Mouse (Mus musculus) stomach, postnatal 0 days (tissue): ENCODE measurements around the gene Slc35c1. TPM values are rescaled to one million over a fixed set of nuclear protein-coding genes. Genes with fewer than 3 reads are reported as not detected.
A peak's percentile ranks its signal among the peaks of the same experiment; 100 is the strongest.

Experiments used
- ATAC-seq: fragments of 200-750 bp; cut with Nextera tagmentation; 2 replicates; pipeline ENCODE4 v1.8.0; 2017; ENCODE audit not compliant: low FRiP score, low TSS enrichment
- DNase-seq: peaks from one replicate; pipeline ENCODE4 v3.0.0-alpha.2; 2016; ENCODE audit warnings: low spot score
- H3K27ac ChIP-seq: fragments of 300-500 bp; sonication (generic); replicated peaks from 2 replicates; pipeline ENCODE4 v1.5.1; 2014; ENCODE audit warnings: mild to moderate bottlenecking, control low read depth
- H3K27me3 ChIP-seq: fragments of 300-500 bp; sonication (generic); 2 replicates; pipeline ENCODE4 v1.6.1; 2014; ENCODE audit warnings: low read length; ENCODE audit not compliant: control insufficient read depth, insufficient read depth
- H3K36me3 ChIP-seq: fragments of 300-500 bp; sonication (generic); 2 replicates; pipeline ENCODE4 v1.6.1; 2014; ENCODE audit warnings: low read length, mixed read lengths; ENCODE audit not compliant: control insufficient read depth, insufficient read depth
- H3K4me1 ChIP-seq: fragments of 300-500 bp; sonication (generic); replicated peaks from 2 replicates; pipeline ENCODE4 v1.6.1; 2014; ENCODE audit warnings: antibody characterized with exemption; ENCODE audit not compliant: control insufficient read depth, insufficient read depth
- H3K4me2 ChIP-seq: fragments of 300-500 bp; sonication (generic); replicated peaks from 2 replicates; pipeline ENCODE4 v1.6.1; 2014; ENCODE audit warnings: low read depth, mild to moderate bottlenecking, control low read depth, moderate library complexity
- H3K4me3 ChIP-seq: fragments of 300-500 bp; sonication (generic); 2 replicates; pipeline ENCODE4 v1.5.1; 2014; ENCODE audit warnings: low read depth, low read length, control low read depth
- H3K9ac ChIP-seq: fragments of 300-500 bp; sonication (generic); 2 replicates; pipeline ENCODE4 v1.6.1; 2014; ENCODE audit warnings: mild to moderate bottlenecking, low read length, control low read depth, mixed read lengths
- H3K9me3 ChIP-seq: fragments of 300-500 bp; sonication (generic); 2 replicates; pipeline ENCODE4 v1.6.1; 2016; ENCODE audit warnings: low read length; ENCODE audit not compliant: control insufficient read depth
- CTCF ChIP-seq: IDR thresholded peaks from 2 replicates; pipeline ENCODE4 v1.5.1; 2016; ENCODE audit warnings: antibody characterized with exemption, low read depth, mild to moderate bottlenecking, moderate library complexity
- EP300 ChIP-seq: optimal IDR thresholded peaks from 2 replicates; pipeline ENCODE3; 2016; ENCODE audit warnings: antibody characterized with exemption
- WGBS: fragments of 180-500 bp; shearing (Covaris S2); extraction: QIAGEN DNeasy Blood & Tissue Kit; methylation state at CpG from one replicate; pipeline ENCODE4 v1.1.7; 2014; 5-methylcytosine and 5-hydroxymethylcytosine counted together
- polyA plus RNA-seq: library from polyadenylated mRNA; unstranded; fragments of >200 nt; fragmentation: Nextera tagmentation; extraction: Ambion mirVana; gene quantifications from 2 replicates; pipeline ENCODE4 v1.2.1, GENCODE M21; 2015

Gene Slc35c1
- polyA plus RNA-seq, 1 experiment from 2014 or later: 35.8 TPM

- TF ChIP-seq EP300 (no peak), CTCF (peak; percentile 54)
- H3K36me3 ChIP-seq: peaks cover 30% of the 10 kb centered on the region
- 69% methylated on average over 10 of the region's 10 CpGs for WGBS
These were observed 37.8 kb downstream of the Slc35c1 start for GRCm38 (mm10) chr2:92422388-92423135.

GRCm38 (mm10) chr2:92421723-92422387 lies 38.5 kb downstream of the Slc35c1 start:
- TF ChIP-seq EP300 (no peak), CTCF (no peak)
- peaks cover 25% of the 10 kb centered on the region for H3K4me1 ChIP-seq
- no peak overlapping the region for H3K27ac ChIP-seq
- H3K36me3 ChIP-seq: peaks cover 33% of the 10 kb centered on the region
- H3K9ac ChIP-seq: no peak overlapping the region
- no peak overlapping the region for H3K4me3 ChIP-seq
- no peaks in the 10 kb centered on the region for H3K27me3 ChIP-seq
- no peak for ATAC-seq
- no peak overlapping the region for H3K4me2 ChIP-seq
- H3K9me3 ChIP-seq: no peaks in the 10 kb centered on the region
- no peak for DNase-seq
- WGBS: 86% methylated on average over 7 of the region's 7 CpGs

More at GRCm38 (mm10) chr2:92422388-92423135, 37.8 kb downstream of the Slc35c1 start:
- ATAC-seq (no peak), DNase-seq (no peak)
- Histone ChIP-seq H3K27me3 (no peaks in the 10 kb centered on the region), H3K4me2 (no peak overlapping the region), H3K9me3 (no peaks in the 10 kb centered on the region), H3K4me1 (peaks cover 25% of the 10 kb centered on the region), H3K4me3 (no peak overlapping the region), H3K9ac (no peak overlapping the region), H3K27ac (peak overlapping the region; percentile 93; the same call in 1 of the 2 replicates)

DNA sequence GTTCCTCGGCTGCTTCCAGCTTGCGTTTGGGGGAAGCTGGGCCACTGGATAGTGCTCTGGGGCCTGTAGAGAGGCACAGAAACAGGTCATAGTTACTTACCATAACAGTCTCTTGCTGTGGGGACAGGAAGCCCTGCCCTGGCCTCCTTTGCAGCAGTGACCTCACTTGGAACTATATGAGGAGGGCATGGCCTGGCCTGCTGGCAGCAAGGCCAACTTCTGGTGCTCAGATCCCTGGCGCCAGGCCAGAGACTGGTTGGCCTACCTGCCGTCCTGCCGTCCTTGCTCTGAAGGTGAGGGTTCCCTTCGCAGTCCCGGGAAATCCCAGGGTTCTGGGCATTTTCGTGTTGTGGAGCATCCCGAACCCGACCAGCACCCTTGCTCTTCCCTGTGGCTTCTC lies 48.6 kb downstream of the Slc35c1 start:
- H3K4me1 ChIP-seq: no peaks in the 10 kb centered on the region
- 91% methylated on average over 10 of the region's 10 CpGs for WGBS
- no peak overlapping the region for H3K27ac ChIP-seq
- H3K36me3 ChIP-seq: peaks cover 64% of the 10 kb centered on the region
- TF ChIP-seq EP300: no peak
- no peak for TF ChIP-seq CTCF
- no peak overlapping the region for H3K9ac ChIP-seq
- no peaks in the 10 kb centered on the region for H3K27me3 ChIP-seq
- no peak for DNase-seq
- no peak for ATAC-seq
- no peak overlapping the region for H3K4me2 ChIP-seq
- H3K4me3 ChIP-seq: no peak overlapping the region
- no peaks in the 10 kb centered on the region for H3K9me3 ChIP-seq

- Histone ChIP-seq H3K27ac (no peak overlapping the region), H3K9ac (no peak overlapping the region), H3K27me3 (no peaks in the 10 kb centered on the region), H3K36me3 (peaks cover 52% of the 10 kb centered on the region), H3K4me2 (no peak overlapping the region), H3K4me1 (no peaks in the 10 kb centered on the region), H3K4me3 (no peak overlapping the region), H3K9me3 (no peaks in the 10 kb centered on the region)
- no peak for DNase-seq
- 88% methylated on average over 18 of the region's 18 CpGs for WGBS
- ATAC-seq: no peak
- TF ChIP-seq CTCF: no peak
- no peak for TF ChIP-seq EP300
These were observed 51.9 kb downstream of the Slc35c1 start for GRCm38 (mm10) chr2:92408309-92409045.

- WGBS: 74% methylated on average over 7 of the region's 7 CpGs
- H3K27ac ChIP-seq: no peak overlapping the region
- no peak for DNase-seq
- no peak overlapping the region for H3K4me2 ChIP-seq
- ATAC-seq: no peak
- peaks cover 29% of the 10 kb centered on the region for H3K36me3 ChIP-seq
- no peaks in the 10 kb centered on the region; the same call in 1 of the 2 replicates for H3K4me1 ChIP-seq
- TF ChIP-seq CTCF: no peak
- TF ChIP-seq EP300: no peak
- no peaks in the 10 kb centered on the region for H3K9me3 ChIP-seq
- no peaks in the 10 kb centered on the region for H3K27me3 ChIP-seq
- no peak overlapping the region for H3K4me3 ChIP-seq
- no peak overlapping the region for H3K9ac ChIP-seq
These were observed 54.7 kb downstream of the Slc35c1 start for GRCm38 (mm10) chr2:92405687-92406086.
